Mouse (Mus musculus): ENCODE data around the gene Elp4.

The Elp4 gene

GRCm38 (mm10) chr2:105903896-105904756, at the start of gene Elp4, which contains the start of gene Immp1l:
TSS of gene Elp4 (minus strand) at chr2:105904564.
TSS of gene Immp1l (plus strand) at chr2:105904638.
- peak; percentile 96 to 98 for DNase-seq

DNA sequence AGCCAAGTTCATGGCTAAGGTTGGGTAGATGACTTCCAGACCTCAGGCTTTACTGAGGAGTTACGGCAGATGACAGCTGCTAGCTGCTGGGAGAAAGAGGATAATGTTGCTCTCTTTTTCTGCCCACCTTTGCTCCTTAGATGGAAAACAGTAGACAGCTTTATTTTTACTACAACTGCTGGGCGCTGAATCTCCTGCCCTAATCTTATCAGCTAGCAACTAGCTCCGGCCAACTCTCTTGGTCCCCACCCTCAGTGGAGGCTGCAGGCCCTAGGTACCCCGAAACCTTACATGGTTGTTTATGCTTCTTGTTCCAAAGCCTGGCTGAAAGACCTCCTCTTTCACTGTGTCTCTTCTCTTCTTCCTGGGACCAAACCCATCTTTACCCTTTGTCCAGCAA, 49.5 kb upstream of the Elp4 start:
- DNase-seq = no peak

GRCm38 (mm10) chr2:105951350-105951940, 47.1 kb upstream of the Elp4 start:
- no peak for DNase-seq

DNA sequence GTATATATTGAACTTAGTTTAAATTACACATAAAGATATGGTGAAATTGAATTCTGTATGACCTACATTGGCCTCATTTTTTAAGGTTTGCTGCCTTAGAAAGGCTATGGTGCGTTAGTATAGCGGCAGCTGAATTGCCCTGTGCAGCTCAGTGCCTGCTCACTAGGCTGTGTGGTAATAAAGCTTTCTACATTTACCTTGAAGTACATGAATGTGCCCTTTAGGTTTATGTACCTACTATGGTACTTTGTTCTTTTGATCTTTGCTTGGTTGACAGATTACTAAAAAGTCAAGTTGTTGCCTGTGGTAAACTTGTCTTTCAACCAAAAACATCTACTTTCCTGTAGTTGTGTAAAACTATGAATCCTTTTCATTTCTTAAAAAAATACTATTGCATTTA, 45.8 kb upstream of the Elp4 start:
- DNase-seq = no peak

GRCm38 (mm10) chr2:105917623-105918346, 13.4 kb upstream of the Elp4 start:
- no peak for DNase-seq

GRCm38 (mm10) chr2:105916671-105917070, 12.3 kb upstream of the Elp4 start:
- no peak for DNase-seq

- DNase-seq = no peak
Measured at GRCm38 (mm10) chr2:105913655-105914366, 9.4 kb upstream of the Elp4 start.

DNA sequence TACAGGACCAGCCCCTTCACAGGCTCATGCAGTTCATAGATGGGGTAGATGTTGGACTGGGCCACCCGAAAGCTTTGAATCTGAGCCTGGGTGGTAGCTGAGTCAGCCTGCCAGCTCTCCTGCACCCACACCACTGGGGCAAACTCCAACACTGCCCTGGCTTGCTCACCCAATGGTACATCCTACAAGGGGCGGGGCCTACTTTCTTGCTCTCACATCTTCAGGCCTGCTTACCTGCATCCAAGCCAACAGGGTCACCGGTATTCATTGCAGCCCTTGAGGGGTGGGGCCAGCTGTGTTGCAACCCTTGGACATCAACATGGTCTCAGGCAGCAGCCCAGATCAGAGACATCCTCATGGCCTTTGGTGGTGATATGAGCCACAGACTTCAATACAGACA, 6.2 kb upstream of the Elp4 start:
- no peak for DNase-seq

GRCm38 (mm10) chr2:105908351-105908750, 4.0 kb upstream of the Elp4 start:
- DNase-seq = peak; percentile 34 to 45

GRCm38 (mm10) chr2:105904757-105905146, 388 bp upstream of the Elp4 start:
- no peak for DNase-seq

GRCm38 (mm10) chr2:105890816-105891215, 13.5 kb downstream of the Elp4 start:
- no peak for DNase-seq

DNA sequence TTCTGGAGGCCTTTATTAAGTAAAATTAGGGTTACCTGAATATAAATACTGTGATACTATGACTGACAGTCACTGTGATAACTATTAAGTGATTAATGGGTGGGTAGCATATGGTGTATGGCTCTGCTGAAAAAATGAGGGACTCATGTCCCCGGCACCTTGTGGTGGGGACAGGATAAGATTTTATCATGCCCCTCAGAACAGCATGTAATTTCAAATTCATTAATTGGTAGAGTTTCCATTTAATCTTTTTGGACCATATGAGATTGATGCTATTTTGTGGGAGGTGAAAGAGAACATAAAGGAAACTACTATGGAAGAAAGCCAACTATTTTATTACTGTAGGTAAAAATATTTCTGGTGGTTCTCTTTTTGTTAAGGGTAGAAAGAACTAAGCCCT, 31.0 kb downstream of the Elp4 start:
- no peak for DNase-seq

DNA sequence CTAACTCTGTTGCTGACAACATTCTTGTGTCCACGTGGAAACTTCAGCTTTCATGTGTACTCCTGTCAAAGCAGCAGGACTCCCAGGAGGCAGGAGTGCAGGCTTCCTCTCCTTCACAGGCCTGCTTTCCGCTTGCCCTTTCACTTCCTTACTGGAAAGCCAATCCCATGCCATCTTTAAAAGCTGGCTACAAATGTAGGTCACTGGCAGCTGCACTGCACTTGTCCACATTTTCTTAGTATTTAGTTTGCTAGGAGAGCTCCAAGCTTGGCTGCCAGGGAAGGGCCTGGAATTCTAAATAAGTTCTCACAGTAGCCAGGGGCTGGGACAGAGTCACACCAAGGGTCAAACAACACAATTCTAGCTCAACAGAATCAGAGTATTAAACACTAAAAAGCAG, 49.6 kb downstream of the Elp4 start:
- peak; percentile 27 to 38 for DNase-seq

GRCm38 (mm10) chr2:105852971-105853370, 51.4 kb downstream of the Elp4 start:
- DNase-seq = no peak

GRCm38 (mm10) chr2:105851714-105852293, 52.6 kb downstream of the Elp4 start:
- no peak for DNase-seq

DNA sequence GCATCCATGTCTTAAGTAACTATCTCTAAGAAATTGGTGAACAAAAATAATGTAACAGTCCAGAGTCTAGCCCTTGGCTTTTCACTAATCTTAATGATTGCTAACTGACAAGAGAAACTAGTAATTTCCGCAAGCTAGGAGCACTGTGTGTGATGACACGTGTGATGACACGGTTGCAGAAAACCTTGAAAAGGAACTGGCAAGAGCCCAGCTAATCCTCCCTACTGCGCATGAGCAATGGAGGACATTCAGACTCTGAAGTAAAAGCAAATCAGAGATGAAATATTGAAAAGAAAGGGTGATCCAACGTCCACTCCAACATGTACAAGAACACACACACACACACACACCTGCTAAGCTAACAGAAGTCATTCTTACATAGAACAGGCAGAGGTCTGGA, 61.2 kb downstream of the Elp4 start:
- no peak for DNase-seq

DNA sequence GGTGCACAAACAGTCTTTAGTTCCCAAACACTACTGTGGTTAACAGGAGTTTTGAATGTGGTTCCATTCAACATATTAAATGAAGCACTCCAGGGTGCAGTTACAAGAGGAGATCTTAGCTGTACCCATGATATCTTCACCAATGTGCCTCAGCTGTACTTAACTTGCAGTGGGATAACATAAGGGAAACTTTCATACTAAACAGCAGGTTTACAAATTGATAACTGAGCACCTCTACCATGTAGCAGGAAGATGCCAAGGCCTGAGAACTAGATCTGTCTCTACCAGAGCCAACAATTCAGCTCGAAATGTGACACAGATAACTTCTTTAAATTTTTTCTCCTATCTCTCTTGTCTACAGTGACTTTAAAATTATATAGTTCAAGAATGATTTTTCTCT, 86.4 kb downstream of the Elp4 start:
- DNase-seq = no peak

- no peak for DNase-seq
Measured at GRCm38 (mm10) chr2:105815170-105815569, 89.2 kb downstream of the Elp4 start.

- no peak for DNase-seq
Measured at GRCm38 (mm10) chr2:105813041-105813440, 91.3 kb downstream of the Elp4 start.

- no peak for DNase-seq
Measured at GRCm38 (mm10) chr2:105810286-105810685, 94.1 kb downstream of the Elp4 start.

GRCm38 (mm10) chr2:105806571-105806970, 97.8 kb downstream of the Elp4 start:
- DNase-seq = no peak

DNA sequence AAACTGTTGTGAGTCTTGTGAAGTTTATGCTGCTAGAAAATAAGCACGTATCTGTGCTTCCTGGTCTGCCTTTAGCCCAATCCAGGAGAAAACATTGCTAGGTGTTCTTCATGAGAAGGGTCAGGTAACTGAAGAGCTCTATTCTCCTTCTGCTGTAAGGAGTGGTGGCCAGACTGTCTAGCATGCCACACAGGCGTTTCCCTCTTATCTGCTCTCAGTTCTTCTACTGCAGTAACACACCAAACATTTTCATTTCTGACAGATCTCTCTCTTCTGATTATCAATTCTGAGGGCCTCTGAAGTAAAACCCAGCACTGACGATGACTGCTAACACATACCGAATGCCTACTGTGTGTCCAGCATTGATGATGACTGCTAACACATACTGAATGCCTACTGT, 98.3 kb downstream of the Elp4 start:
- DNase-seq = no peak

GRCm38 (mm10) chr2:105805210-105805609, 99.2 kb downstream of the Elp4 start:
- DNase-seq = no peak
